Mouse (Mus musculus) bone marrow macrophage, adult 2 months (primary cell): Measurements from ENCODE around the gene Gm42417. TPM values are rescaled to one million over a fixed set of nuclear protein-coding genes. Genes with fewer than 3 reads are reported as not detected.

Experiments
- H3K27ac ChIP-seq: 2 replicates; pipeline ENCODE4 v1.5.1; 2012; ENCODE audit warnings: low read depth, low read length; ENCODE audit not compliant: insufficient read depth
- H3K4me1 ChIP-seq: 2 replicates; pipeline ENCODE4 v1.6.1; 2012; ENCODE audit warnings: low read length; ENCODE audit not compliant: control insufficient read depth, insufficient read depth
- H3K4me3 ChIP-seq: 2 replicates; pipeline ENCODE4 v1.5.1; 2012; ENCODE audit warnings: mild to moderate bottlenecking, low read length, moderate library complexity; ENCODE audit not compliant: insufficient read depth
- CTCF ChIP-seq: IDR thresholded peaks from 2 replicates; pipeline ENCODE4 v1.5.1; 2012; ENCODE audit warnings: low read depth, mild to moderate bottlenecking, low read length, moderate library complexity
- POLR2A ChIP-seq: IDR thresholded peaks from 2 replicates; pipeline ENCODE4 v1.6.1; 2012; ENCODE audit warnings: mild to moderate bottlenecking, low read depth, low read length, borderline replicate concordance
- polyA plus RNA-seq: library from polyadenylated mRNA; stranded (reverse); fragments of >200 nt; gene quantifications from 2 replicates; pipeline ENCODE4 v1.2.4, GENCODE M21; 2012; ENCODE audit not compliant: missing spikeins, insufficient read depth, insufficient read length

Gene Gm42417
- polyA plus RNA-seq, 1 experiment = 3.5 TPM

DNA sequence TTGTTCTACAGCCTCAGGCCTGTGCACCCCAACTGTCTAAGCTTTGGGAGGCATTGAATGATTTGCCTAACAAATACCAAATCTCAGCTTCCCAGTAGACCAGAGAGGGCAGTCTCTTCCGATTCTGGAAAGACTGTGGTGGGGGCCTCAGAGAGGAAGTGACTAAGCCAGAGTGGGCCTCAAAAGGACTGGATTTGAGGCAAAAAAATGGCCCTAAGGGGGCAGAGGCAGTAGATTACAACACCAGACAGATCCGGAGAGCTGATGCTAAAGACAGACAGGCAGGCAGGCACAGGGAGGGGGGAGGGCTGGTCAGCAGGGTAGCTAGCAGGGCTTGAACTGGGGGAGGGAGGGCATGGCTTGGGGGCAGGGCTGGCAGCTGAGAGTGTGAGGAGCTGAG lies 27.2 kb upstream of the Gm42417 start:
- Histone ChIP-seq H3K4me1 (peaks cover 63% of the 10 kb centered on the region), H3K27ac (peak overlapping the region; percentile 17), H3K4me3 (no peak overlapping the region)
- TF ChIP-seq POLR2A = no peak
- no peak for TF ChIP-seq CTCF

- no peak for TF ChIP-seq POLR2A
- TF ChIP-seq CTCF = no peak
- peaks cover 43% of the 10 kb centered on the region for H3K4me1 ChIP-seq
- H3K4me3 ChIP-seq = no peak overlapping the region
- no peak overlapping the region for H3K27ac ChIP-seq
Observed at GRCm38 (mm10) chr1:36564101-36564500, 24.9 kb upstream of the Gm42417 start.

GRCm38 (mm10) chr1:36563632-36564031 lies 24.4 kb upstream of the Gm42417 start:
- peaks cover 40% of the 10 kb centered on the region for H3K4me1 ChIP-seq
- H3K4me3 ChIP-seq = no peak overlapping the region
- TF ChIP-seq CTCF (no peak), POLR2A (no peak)
- H3K27ac ChIP-seq = no peak overlapping the region

- Histone ChIP-seq H3K27ac (no peak overlapping the region), H3K4me1 (peaks cover 42% of the 10 kb centered on the region), H3K4me3 (no peak overlapping the region)
- TF ChIP-seq POLR2A = no peak
- no peak for TF ChIP-seq CTCF
Observed at GRCm38 (mm10) chr1:36563197-36563596, 24.0 kb upstream of the Gm42417 start.

DNA sequence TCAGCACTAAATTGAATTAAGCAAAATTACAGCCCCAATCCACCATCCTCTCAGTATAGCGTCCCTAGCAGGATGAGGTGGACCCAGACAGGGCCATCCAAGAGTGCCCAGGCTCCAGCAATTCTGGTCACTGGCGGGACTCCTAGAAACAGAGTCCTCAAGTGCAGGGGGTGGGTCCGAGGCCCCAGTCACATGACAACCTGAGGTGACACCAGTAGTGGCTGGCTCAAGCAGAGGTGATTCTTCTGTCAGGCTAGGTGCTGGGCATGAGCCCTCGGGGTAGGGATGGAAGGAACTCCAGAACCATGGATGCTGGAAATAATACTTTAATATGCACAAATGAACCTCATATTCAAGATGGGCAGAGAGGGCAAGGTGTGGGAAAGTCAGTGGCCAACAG lies 23.2 kb upstream of the Gm42417 start:
- no peak for TF ChIP-seq POLR2A
- Histone ChIP-seq H3K4me3 (no peak overlapping the region), H3K4me1 (peaks cover 42% of the 10 kb centered on the region), H3K27ac (no peak overlapping the region)

GRCm38 (mm10) chr1:36560903-36561302 lies 21.7 kb upstream of the Gm42417 start:
- Histone ChIP-seq H3K27ac (no peak overlapping the region), H3K4me3 (no peak overlapping the region), H3K4me1 (peaks cover 33% of the 10 kb centered on the region)
- no peak for TF ChIP-seq CTCF
- no peak for TF ChIP-seq POLR2A

DNA sequence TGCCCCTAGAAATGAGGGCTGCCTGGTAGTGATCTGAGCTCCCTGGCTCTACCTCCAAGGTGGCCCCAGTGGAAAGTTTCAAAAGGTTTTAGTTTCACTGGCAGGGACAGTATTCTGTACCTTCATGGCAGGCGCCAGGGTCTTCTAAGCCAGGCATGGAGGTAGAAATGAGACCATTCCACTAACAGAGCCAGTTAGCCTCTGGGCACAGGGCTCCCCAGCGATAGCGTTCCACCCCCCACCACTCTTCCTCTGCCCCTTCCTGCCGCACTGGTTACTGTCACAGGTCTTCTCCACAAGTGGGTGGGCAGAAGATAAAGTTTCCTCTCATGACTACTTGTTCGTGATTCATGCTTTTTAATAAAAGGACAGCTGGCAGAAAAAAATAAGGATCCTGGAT lies 20.7 kb upstream of the Gm42417 start:
- H3K27ac ChIP-seq = no peak overlapping the region
- peaks cover 35% of the 10 kb centered on the region for H3K4me1 ChIP-seq
- TF ChIP-seq CTCF (no peak), POLR2A (no peak)
- H3K4me3 ChIP-seq = no peak overlapping the region

DNA sequence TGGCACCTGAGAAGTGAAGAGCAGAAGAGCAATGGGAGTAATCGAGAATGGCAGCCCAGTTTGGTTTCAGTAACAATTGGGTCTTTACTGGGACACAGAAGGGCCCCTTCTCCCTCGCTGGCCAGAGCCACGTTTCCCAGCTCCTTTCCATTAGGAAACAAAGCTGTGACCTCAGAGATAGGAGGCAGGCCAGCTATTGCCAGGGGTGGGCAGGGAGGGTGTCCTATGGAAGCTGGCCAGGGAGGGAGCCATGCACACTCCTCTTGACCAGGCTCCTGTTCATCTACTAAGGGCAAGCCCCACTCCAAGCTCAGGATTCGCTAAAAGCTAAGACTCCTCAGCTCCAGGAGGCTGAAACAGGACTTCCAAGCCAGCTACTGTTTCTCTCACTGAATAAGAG lies 20.0 kb upstream of the Gm42417 start:
- TF ChIP-seq CTCF (no peak), POLR2A (no peak)

DNA sequence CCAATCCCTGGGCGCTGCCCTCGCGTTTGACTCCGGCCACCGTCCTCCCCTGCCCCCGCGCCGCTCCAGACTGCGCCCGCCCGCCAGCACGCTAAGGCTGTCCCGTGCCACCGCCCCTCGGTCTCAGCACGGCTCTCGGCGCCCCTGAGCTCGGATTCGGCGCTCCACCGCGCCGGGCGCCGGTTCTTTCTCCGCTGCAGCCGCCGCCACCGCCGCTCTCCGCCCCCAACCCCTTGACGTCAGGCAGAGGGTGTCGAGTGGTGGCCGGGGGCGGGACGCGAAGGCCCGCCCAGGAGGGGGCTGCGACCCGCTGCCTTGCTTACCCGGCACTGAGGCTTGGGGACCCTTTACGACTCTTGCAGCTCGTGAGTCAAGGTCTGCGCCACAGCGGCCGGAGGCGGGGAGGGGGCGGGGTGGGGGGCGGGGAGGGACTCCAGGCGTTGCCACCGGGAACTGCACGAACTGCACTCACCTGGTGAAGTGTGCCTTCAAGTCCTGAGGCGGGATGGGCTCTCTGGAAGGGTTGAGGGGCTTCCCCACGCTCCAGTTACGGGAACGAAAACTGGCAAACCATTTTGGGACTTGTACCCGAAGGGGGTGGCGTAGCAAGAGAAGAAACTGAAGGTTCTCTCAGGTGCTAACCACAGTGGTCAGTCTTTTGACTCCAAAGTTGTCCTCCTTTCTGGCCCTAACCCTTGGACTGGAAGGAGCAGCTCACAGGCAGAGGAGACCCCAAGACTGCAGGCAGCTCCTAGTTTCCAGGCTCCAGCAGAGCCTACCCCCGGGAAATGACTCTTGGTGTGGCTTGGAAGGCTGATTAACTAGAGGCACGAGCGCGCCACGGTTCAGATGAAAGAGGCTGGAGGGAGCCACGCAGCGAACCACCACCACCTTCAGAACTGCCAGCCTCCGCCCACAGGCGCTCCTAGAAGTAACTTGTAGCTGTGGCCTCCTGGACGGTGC lies 19.1 kb upstream of the Gm42417 start, which contains the start of gene Sema4c:
TSS of gene Sema4c (minus strand) at position 319 of the 963 bp plus-strand sequence.
- Histone ChIP-seq H3K27ac (peak within 1 kb of the TSS; percentile 9), H3K4me3 (peak within 1 kb of the TSS; percentile 78), H3K4me1 (peaks cover 29% of the 10 kb centered on the region)
- TF ChIP-seq CTCF (no peak), POLR2A (no peak)

More for the DNA sequence above, 20.0 kb upstream of the Gm42417 start:
- Histone ChIP-seq H3K27ac (no peak overlapping the region), H3K4me1 (peaks cover 35% of the 10 kb centered on the region), H3K4me3 (no peak overlapping the region)

GRCm38 (mm10) chr1:36557457-36558011 lies 18.3 kb upstream of the Gm42417 start:
- Histone ChIP-seq H3K4me3 (peak overlapping the region; percentile 78), H3K4me1 (peaks cover 24% of the 10 kb centered on the region), H3K27ac (peak overlapping the region; percentile 9; the same call in 1 of the 2 replicates)
- TF ChIP-seq CTCF (0 out of 2 replicates have a peak, but pooled peaks have one; percentile 1), POLR2A (no peak)
